Mouse (Mus musculus) myocyte (in vitro differentiated cells): Measurements from ENCODE around the gene Ddx54. TPM values are rescaled to one million over a fixed set of nuclear protein-coding genes. Genes with fewer than 3 reads are reported as not detected.

Experiments
- H3K27me3 ChIP-seq: one replicate; pipeline ENCODE4 v1.6.1; 2011; ENCODE audit not compliant: control insufficient read depth, insufficient read depth, insufficient read length
- H3K36me3 ChIP-seq: one replicate; pipeline ENCODE4 v1.6.1; 2011; ENCODE audit not compliant: control insufficient read depth, insufficient read depth
- H3K4me2 ChIP-seq: one replicate; pipeline ENCODE4 v1.6.1; 2011; ENCODE audit warnings: low read depth, control low read depth
- H3K4me3 ChIP-seq: one replicate; pipeline ENCODE4 v1.5.1; 2011; ENCODE audit warnings: mild to moderate bottlenecking, control low read depth, moderate library complexity
- H3K79me2 ChIP-seq: one replicate; pipeline ENCODE4 v1.6.1; 2011; ENCODE audit not compliant: control insufficient read depth, insufficient read depth
- H3ac ChIP-seq: one replicate; pipeline ENCODE4 v1.6.1; 2011; ENCODE audit not compliant: control insufficient read depth, insufficient read length
- CEBPB ChIP-seq: IDR thresholded peaks from 2 replicates; pipeline ENCODE4 v1.6.1; 2011; ENCODE audit warnings: mild to moderate bottlenecking, moderate library complexity; ENCODE audit not compliant: poor library complexity, insufficient read depth, severe bottlenecking
- E2F4 ChIP-seq: IDR thresholded peaks from one replicate; pipeline ENCODE4 v1.6.1; 2011; ENCODE audit warnings: mild to moderate bottlenecking, control low read depth, moderate library complexity; ENCODE audit not compliant: insufficient read depth
- MAX ChIP-seq: IDR thresholded peaks from one replicate; pipeline ENCODE4 v1.6.1; 2011; ENCODE audit warnings: low read depth, mild to moderate bottlenecking, control low read depth
- MYOD1 ChIP-seq, 3 experiments: IDR thresholded peaks; one replicate each; pipeline ENCODE4 v1.6.1; 2011; ENCODE audit warnings: control low read depth in 2 of 3, low read depth in 2 of 3, mild to moderate bottlenecking in 2 of 3, moderate library complexity in 1 of 3; ENCODE audit not compliant: insufficient read length in 2 of 3, control insufficient read depth in 1 of 3
- MYOG ChIP-seq, 3 experiments: IDR thresholded peaks; one replicate each; pipeline ENCODE4 v1.6.1; 2011; ENCODE audit warnings: control low read depth in 2 of 3, low read depth in 2 of 3, mild to moderate bottlenecking in 2 of 3; ENCODE audit not compliant: insufficient read length in 2 of 3, control insufficient read depth in 1 of 3, insufficient read depth in 1 of 3
- POLR2A ChIP-seq: IDR thresholded peaks from one replicate; pipeline ENCODE4 v1.6.1; 2011; ENCODE audit warnings: low read depth, mild to moderate bottlenecking, control low read depth, moderate library complexity; ENCODE audit not compliant: insufficient read length
- POLR2AphosphoS2 ChIP-seq: IDR thresholded peaks from one replicate; pipeline ENCODE4 v1.6.1; 2011; ENCODE audit warnings: low read depth, control low read depth; ENCODE audit not compliant: insufficient read length
- REST ChIP-seq: IDR thresholded peaks from one replicate; pipeline ENCODE4 v1.6.1; 2011; ENCODE audit warnings: mild to moderate bottlenecking, control low read depth, moderate library complexity; ENCODE audit not compliant: insufficient read depth, insufficient read length
- SRF ChIP-seq: IDR thresholded peaks from one replicate; pipeline ENCODE4 v1.6.1; 2011; ENCODE audit warnings: low read depth; ENCODE audit not compliant: control insufficient read depth, insufficient read length
- TCF12 ChIP-seq: IDR thresholded peaks from one replicate; pipeline ENCODE4 v1.6.1; 2011; ENCODE audit warnings: mild to moderate bottlenecking, control low read depth; ENCODE audit not compliant: poor library complexity, insufficient read depth, severe bottlenecking
- TCF3 ChIP-seq: IDR thresholded peaks from one replicate; pipeline ENCODE4 v1.6.1; 2011; ENCODE audit warnings: low read depth, control low read depth; ENCODE audit not compliant: insufficient read length
- USF1 ChIP-seq: IDR thresholded peaks from one replicate; pipeline ENCODE4 v1.6.1; 2011; ENCODE audit warnings: low read depth, mild to moderate bottlenecking, control low read depth, moderate library complexity
- polyA plus RNA-seq: library from polyadenylated mRNA; unstranded; fragments of >200 nt; fragmentation: generic; extraction: Trizol; gene quantifications from one replicate; pipeline ENCODE4 v1.2.1, GENCODE M21; 2012; ENCODE audit warnings: missing spikeins

Gene Ddx54
- polyA plus RNA-seq, 1 experiment, result 56.3 TPM

GRCm38 (mm10) chr5:120677516-120677915 lies 65.0 kb downstream of the Ddx54 start:
- TF ChIP-seq CEBPB (no peak), MAX (no peak), TCF3 (no peak), MYOD1 (IDR thresholded peaks at IDR 0.05; ENCODE audit: control insufficient read depth in 1 of 3, insufficient read length in 2 of 3, low read depth in 2 of 3) (no peak), TCF12 (no peak), USF1 (no peak), MYOG (IDR thresholded peaks at IDR 0.05; ENCODE audit: control insufficient read depth in 1 of 3, insufficient read depth in 1 of 3, insufficient read length in 2 of 3, low read depth in 2 of 3) (no peak), SRF (no peak), REST (no peak), POLR2AphosphoS2 (no peak), E2F4 (no peak), POLR2A (no peak)
- Histone ChIP-seq H3K4me2 (no peak overlapping the region), H3K27me3 (peaks cover 14% of the 10 kb centered on the region)

More at GRCm38 (mm10) chr5:120677516-120677915, 65.0 kb downstream of the Ddx54 start:
- Histone ChIP-seq H3K79me2 (no peaks in the 10 kb centered on the region), H3K4me3 (no peak overlapping the region), H3K36me3 (no peaks in the 10 kb centered on the region), H3ac (no peak overlapping the region)

Other genes with a start within 250 kb of the Ddx54 start
- gene Lhx5, start 181.0 kb upstream of the Ddx54 start, polyA plus RNA-seq, result not detected
- 1.4 TPM for gene Sdsl, start 139.9 kb upstream of the Ddx54 start, polyA plus RNA-seq
- not detected for gene Sds, start 136.2 kb upstream of the Ddx54 start, polyA plus RNA-seq
- gene Plbd2, start 109.1 kb upstream of the Ddx54 start, polyA plus RNA-seq, result 75.3 TPM
- 19.6 TPM for gene Slc8b1, start 101.6 kb upstream of the Ddx54 start, polyA plus RNA-seq
- gene Tpcn1, start 24.1 kb upstream of the Ddx54 start, polyA plus RNA-seq, result 88.7 TPM
- 0.91 TPM for gene Iqcd, start 23.7 kb upstream of the Ddx54 start, polyA plus RNA-seq
- gene Rita1, start 150 bp upstream of the Ddx54 start, polyA plus RNA-seq, result 14.7 TPM
- not detected for gene Cfap73, start 21.5 kb downstream of the Ddx54 start, polyA plus RNA-seq
- gene Rasal1, start 36.1 kb downstream of the Ddx54 start, polyA plus RNA-seq, result 0.01 TPM
- not detected for gene Dtx1, start 99.2 kb downstream of the Ddx54 start, polyA plus RNA-seq
- gene Oas2, start 137.1 kb downstream of the Ddx54 start, polyA plus RNA-seq, result not detected
- gene Oas3, start 164.9 kb downstream of the Ddx54 start, polyA plus RNA-seq, result 0.01 TPM
- not detected for gene Oas1e, start 182.8 kb downstream of the Ddx54 start, polyA plus RNA-seq
- gene Oas1c, start 199.8 kb downstream of the Ddx54 start, polyA plus RNA-seq, result 0.01 TPM
- gene Oas1f, start 234.6 kb downstream of the Ddx54 start, polyA plus RNA-seq, result not detected
- gene Oas1h, start 248.7 kb downstream of the Ddx54 start, polyA plus RNA-seq, result not detected